Mouse (Mus musculus) hindbrain, embryonic 15.5 days (tissue): ENCODE results near the gene Hspa1b. TPM values are rescaled to one million over a fixed set of nuclear protein-coding genes. Genes with fewer than 3 reads are reported as not detected.

ENCODE experiments used
- ATAC-seq: fragments of 200-750 bp; cut with Nextera tagmentation; 2 replicates; pipeline ENCODE4 v1.8.0; 2017; ENCODE audit warnings: low read depth, moderate number of reproducible peaks, moderate TSS enrichment; ENCODE audit not compliant: low FRiP score
- H3K27ac ChIP-seq: fragments of 300-500 bp; sonication (generic); replicated peaks from 2 replicates; pipeline ENCODE4 v1.5.1; 2015; ENCODE audit warnings: mild to moderate bottlenecking, inconsistent platforms
- H3K27me3 ChIP-seq: fragments of 300-500 bp; sonication (generic); 2 replicates; pipeline ENCODE4 v1.6.1; 2015; ENCODE audit warnings: control low read depth, inconsistent platforms
- H3K36me3 ChIP-seq: fragments of 300-500 bp; sonication (generic); 2 replicates; pipeline ENCODE4 v1.6.1; 2015; ENCODE audit warnings: control low read depth, inconsistent platforms
- H3K4me1 ChIP-seq: fragments of 300-500 bp; sonication (generic); replicated peaks from 2 replicates; pipeline ENCODE4 v1.6.1; 2015; ENCODE audit warnings: control low read depth, inconsistent platforms
- H3K4me2 ChIP-seq: fragments of 300-500 bp; sonication (generic); 2 replicates; pipeline ENCODE4 v1.6.1; 2015; ENCODE audit warnings: moderate library complexity, mild to moderate bottlenecking, inconsistent platforms
- H3K4me3 ChIP-seq: fragments of 300-500 bp; sonication (generic); 2 replicates; pipeline ENCODE4 v1.5.1; 2015; ENCODE audit warnings: mild to moderate bottlenecking, inconsistent platforms
- H3K9ac ChIP-seq: fragments of 300-500 bp; sonication (generic); 2 replicates; pipeline ENCODE4 v1.6.1; 2015; ENCODE audit warnings: inconsistent platforms
- H3K9me3 ChIP-seq: fragments of 300-500 bp; sonication (generic); 2 replicates; pipeline ENCODE4 v1.6.1; 2016; ENCODE audit warnings: control low read depth, inconsistent platforms
- WGBS: fragments of 180-500 bp; shearing (Covaris S2); methylation state at CpG from one replicate; pipeline ENCODE4 v1.1.7; 2015; 5-methylcytosine and 5-hydroxymethylcytosine counted together
- polyA plus RNA-seq: library from polyadenylated mRNA; unstranded; fragments of >200 nt; fragmentation: Nextera tagmentation; extraction: Ambion mirVana; gene quantifications from 2 replicates; pipeline ENCODE4 v1.2.1, GENCODE M21; 2015

Gene Hspa1b
- polyA plus RNA-seq, 1 experiment from 2014 or later = 0.51 TPM

GRCm38 (mm10) chr17:34934830-34935229 is 24.2 kb downstream of the Hspa1b start:
- 54% methylated on average over 8 of the region's 8 CpGs for WGBS
- no peak for ATAC-seq
- H3K27me3 ChIP-seq = no peaks in the 10 kb centered on the region
- H3K9ac ChIP-seq = no peak overlapping the region
- no peak overlapping the region for H3K4me3 ChIP-seq
- H3K4me2 ChIP-seq = no peak overlapping the region
- H3K9me3 ChIP-seq = no peaks in the 10 kb centered on the region
- H3K36me3 ChIP-seq = peaks cover 13% of the 10 kb centered on the region
- H3K27ac ChIP-seq = no peak overlapping the region
- H3K4me1 ChIP-seq = peaks cover 9% of the 10 kb centered on the region

GRCm38 (mm10) chr17:34934031-34934430 is 25.0 kb downstream of the Hspa1b start:
- WGBS = 74% methylated on average over 24 of the region's 24 CpGs
- Histone ChIP-seq H3K4me1 (peaks cover 9% of the 10 kb centered on the region), H3K27ac (no peak overlapping the region), H3K4me2 (no peak overlapping the region), H3K36me3 (peaks cover 13% of the 10 kb centered on the region), H3K27me3 (no peaks in the 10 kb centered on the region), H3K9me3 (no peaks in the 10 kb centered on the region), H3K4me3 (no peak overlapping the region), H3K9ac (no peak overlapping the region)
- no peak for ATAC-seq

DNA sequence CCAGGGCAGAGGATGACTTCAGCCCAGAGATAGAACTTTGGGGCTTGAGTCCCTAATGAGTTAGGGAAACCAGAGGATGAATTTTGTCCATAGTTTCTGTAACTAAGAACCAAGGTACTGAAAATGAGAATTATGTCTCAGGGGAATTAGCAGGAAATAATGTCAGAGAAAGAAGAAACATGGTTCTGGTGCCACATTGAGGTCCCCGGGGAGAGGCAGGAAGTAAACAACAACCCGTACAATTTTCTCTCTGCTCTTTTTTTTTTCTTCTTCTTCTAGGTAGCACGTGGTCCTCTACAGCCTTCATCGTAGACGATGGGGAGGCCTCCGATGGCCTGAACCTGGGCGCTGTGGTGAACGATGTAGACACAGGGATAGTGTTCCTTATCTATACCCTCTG is 26.8 kb downstream of the Hspa1b start:
- no peaks in the 10 kb centered on the region for H3K27me3 ChIP-seq
- no peak for ATAC-seq
- H3K4me1 ChIP-seq = peaks cover 9% of the 10 kb centered on the region
- 89% methylated on average over 8 of the region's 8 CpGs for WGBS
- peak overlapping the region; percentile 72 for H3K9ac ChIP-seq
- peak overlapping the region; percentile 89 for H3K4me2 ChIP-seq
- H3K4me3 ChIP-seq = peak overlapping the region; percentile 62
- H3K27ac ChIP-seq = 0 out of 2 replicates have a peak overlapping the region, but pooled peaks have one; percentile 76
- H3K36me3 ChIP-seq = peaks cover 13% of the 10 kb centered on the region
- H3K9me3 ChIP-seq = no peaks in the 10 kb centered on the region

- peak overlapping the region; percentile 89 for H3K4me2 ChIP-seq
- H3K4me1 ChIP-seq = peaks cover 9% of the 10 kb centered on the region
- WGBS = 9% methylated on average over 14 of the region's 14 CpGs
- H3K4me3 ChIP-seq = peak overlapping the region; percentile 62
- H3K36me3 ChIP-seq = peaks cover 13% of the 10 kb centered on the region
- peak; percentile 57; the same call in 1 of the 2 replicates for ATAC-seq
- H3K27ac ChIP-seq = peak overlapping the region; percentile 76
- H3K9ac ChIP-seq = peak overlapping the region; percentile 72
- no peaks in the 10 kb centered on the region for H3K9me3 ChIP-seq
- no peaks in the 10 kb centered on the region for H3K27me3 ChIP-seq
Measured at GRCm38 (mm10) chr17:34931735-34932098, 27.3 kb downstream of the Hspa1b start.

GRCm38 (mm10) chr17:34931061-34931734 is 27.8 kb downstream of the Hspa1b start, which contains the start of gene Neu1:
Gene Neu1, plus strand, starts transcription at chr17:34931253.
- no peaks in the 10 kb centered on the region for H3K9me3 ChIP-seq
- peak within 1 kb of the TSS; percentile 76 for H3K27ac ChIP-seq
- ATAC-seq = peak; percentile 97
- H3K27me3 ChIP-seq = no peaks in the 10 kb centered on the region
- H3K9ac ChIP-seq = peak within 1 kb of the TSS; percentile 72
- peak within 1 kb of the TSS; percentile 89 for H3K4me2 ChIP-seq
- H3K36me3 ChIP-seq = peaks cover 13% of the 10 kb centered on the region
- under 1% methylated on average over 37 of the region's 38 CpGs for WGBS
- H3K4me1 ChIP-seq = peaks cover 9% of the 10 kb centered on the region
- H3K4me3 ChIP-seq = peak within 1 kb of the TSS; percentile 62

- Histone ChIP-seq H3K27ac (no peak overlapping the region), H3K4me2 (no peak overlapping the region), H3K4me3 (no peak overlapping the region), H3K9me3 (no peaks in the 10 kb centered on the region), H3K9ac (no peak overlapping the region), H3K4me1 (peaks cover 9% of the 10 kb centered on the region), H3K36me3 (no peaks in the 10 kb centered on the region), H3K27me3 (no peaks in the 10 kb centered on the region)
- 77% methylated on average over 4 of the region's 4 CpGs for WGBS
- no peak for ATAC-seq
Measured at GRCm38 (mm10) chr17:34928841-34929240, 30.2 kb downstream of the Hspa1b start.

- Histone ChIP-seq H3K4me3 (no peak overlapping the region), H3K27ac (no peak overlapping the region), H3K9me3 (no peaks in the 10 kb centered on the region), H3K36me3 (no peaks in the 10 kb centered on the region), H3K4me1 (peaks cover 7% of the 10 kb centered on the region), H3K4me2 (no peak overlapping the region), H3K9ac (no peak overlapping the region), H3K27me3 (no peaks in the 10 kb centered on the region)
- no peak for ATAC-seq
- 87% methylated on average over 18 of the region's 18 CpGs for WGBS
Measured at GRCm38 (mm10) chr17:34927306-34928019, 31.6 kb downstream of the Hspa1b start.

- no peak for ATAC-seq
- Histone ChIP-seq H3K36me3 (no peaks in the 10 kb centered on the region), H3K27me3 (no peaks in the 10 kb centered on the region), H3K9me3 (no peaks in the 10 kb centered on the region), H3K4me2 (no peak overlapping the region), H3K4me3 (no peak overlapping the region), H3K4me1 (no peaks in the 10 kb centered on the region), H3K27ac (no peak overlapping the region), H3K9ac (no peak overlapping the region)
- 66% methylated on average over 5 of the region's 5 CpGs for WGBS
Measured at GRCm38 (mm10) chr17:34924258-34924657, 34.8 kb downstream of the Hspa1b start.

GRCm38 (mm10) chr17:34922939-34923338 is 36.1 kb downstream of the Hspa1b start:
- no peaks in the 10 kb centered on the region for H3K27me3 ChIP-seq
- H3K36me3 ChIP-seq = no peaks in the 10 kb centered on the region
- no peak overlapping the region for H3K4me3 ChIP-seq
- H3K4me2 ChIP-seq = no peak overlapping the region
- no peaks in the 10 kb centered on the region for H3K9me3 ChIP-seq
- no peak overlapping the region for H3K27ac ChIP-seq
- H3K4me1 ChIP-seq = no peaks in the 10 kb centered on the region
- no peak overlapping the region for H3K9ac ChIP-seq
- no peak for ATAC-seq
- 52% methylated on average over 6 of the region's 6 CpGs for WGBS

DNA sequence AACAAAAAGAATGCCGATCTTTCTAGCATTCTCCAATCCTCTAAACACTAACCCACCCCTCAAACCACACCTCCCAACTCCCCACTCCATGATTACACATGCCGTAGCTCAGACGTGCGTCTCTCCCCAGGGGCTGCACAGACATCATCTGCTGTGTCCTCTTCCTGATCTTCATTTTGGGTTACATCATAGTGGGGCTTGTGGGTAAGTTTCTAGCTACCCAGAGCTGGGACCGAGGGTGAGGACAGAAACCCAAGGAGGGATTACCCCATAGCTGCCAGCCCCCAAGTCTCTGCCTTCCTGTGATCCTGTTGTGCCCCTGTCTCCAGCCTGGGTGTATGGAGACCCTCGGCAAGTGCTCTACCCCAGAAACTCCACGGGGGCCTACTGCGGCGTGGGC is 41.9 kb downstream of the Hspa1b start:
- no peaks in the 10 kb centered on the region for H3K4me1 ChIP-seq
- no peak overlapping the region for H3K4me3 ChIP-seq
- ATAC-seq = no peak
- H3K27ac ChIP-seq = no peak overlapping the region
- H3K9ac ChIP-seq = no peak overlapping the region
- no peaks in the 10 kb centered on the region for H3K9me3 ChIP-seq
- whole genome bisulfite sequencing = 77% methylated on average over 9 of the region's 9 CpGs
- no peaks in the 10 kb centered on the region for H3K27me3 ChIP-seq
- peaks cover 17% of the 10 kb centered on the region for H3K36me3 ChIP-seq
- H3K4me2 ChIP-seq = no peak overlapping the region

DNA sequence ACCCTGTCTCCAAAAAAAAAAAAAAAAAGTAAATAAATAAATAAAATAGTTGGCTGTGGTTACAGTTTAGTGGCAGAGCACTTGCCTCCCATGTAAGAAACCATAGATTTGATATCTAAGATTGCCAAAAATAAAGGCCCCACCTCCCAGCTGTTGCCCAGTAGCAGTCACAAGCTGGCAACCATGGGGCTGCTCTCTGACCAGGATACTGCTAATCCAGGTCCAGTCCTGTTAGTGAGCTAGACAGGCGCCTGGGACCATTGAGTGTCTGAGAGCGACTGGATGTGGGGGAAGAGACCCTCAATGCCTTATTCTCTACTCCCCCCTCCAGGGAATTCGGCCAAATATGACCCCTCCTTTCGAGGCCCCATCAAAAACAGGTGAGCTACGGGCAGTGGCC is 42.7 kb downstream of the Hspa1b start:
- no peaks in the 10 kb centered on the region for H3K4me1 ChIP-seq
- H3K4me3 ChIP-seq = no peak overlapping the region
- H3K4me2 ChIP-seq = no peak overlapping the region
- H3K27me3 ChIP-seq = no peaks in the 10 kb centered on the region
- H3K9me3 ChIP-seq = no peaks in the 10 kb centered on the region
- no peak overlapping the region for H3K9ac ChIP-seq
- WGBS = 83% methylated on average over 5 of the region's 5 CpGs
- peaks cover 26% of the 10 kb centered on the region for H3K36me3 ChIP-seq
- no peak overlapping the region for H3K27ac ChIP-seq
- no peak for ATAC-seq

DNA sequence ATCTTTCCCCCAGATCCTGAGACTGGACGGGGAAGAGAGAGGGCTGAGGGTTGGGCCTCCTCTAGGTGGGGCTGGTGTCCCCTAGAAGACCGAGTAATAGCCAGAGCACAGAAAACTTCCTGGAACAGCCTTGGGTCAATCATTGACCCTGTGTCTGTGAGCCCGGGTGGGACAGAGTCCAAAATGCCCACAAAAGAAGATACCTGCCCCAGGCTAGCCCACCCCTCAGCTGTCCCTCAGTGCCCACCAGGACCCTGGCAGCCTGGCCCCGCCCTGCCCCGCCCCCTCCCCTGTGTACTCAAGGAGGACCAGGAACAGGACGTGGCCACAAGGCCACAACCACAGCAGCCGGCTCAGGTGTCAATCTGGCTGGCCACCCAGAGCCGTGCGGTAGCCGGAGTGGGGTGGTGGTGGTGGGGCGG is 43.6 kb downstream of the Hspa1b start:
- Histone ChIP-seq H3K4me3 (no peak overlapping the region), H3K4me2 (no peak overlapping the region), H3K36me3 (peaks cover 35% of the 10 kb centered on the region), H3K9ac (no peak overlapping the region), H3K9me3 (no peaks in the 10 kb centered on the region), H3K4me1 (no peaks in the 10 kb centered on the region), H3K27me3 (no peaks in the 10 kb centered on the region), H3K27ac (no peak overlapping the region)
- ATAC-seq = no peak
- WGBS = 27% methylated on average over 11 of the region's 11 CpGs
